Mouse (Mus musculus): ENCODE measurements around the gene Oit1.

DNA sequence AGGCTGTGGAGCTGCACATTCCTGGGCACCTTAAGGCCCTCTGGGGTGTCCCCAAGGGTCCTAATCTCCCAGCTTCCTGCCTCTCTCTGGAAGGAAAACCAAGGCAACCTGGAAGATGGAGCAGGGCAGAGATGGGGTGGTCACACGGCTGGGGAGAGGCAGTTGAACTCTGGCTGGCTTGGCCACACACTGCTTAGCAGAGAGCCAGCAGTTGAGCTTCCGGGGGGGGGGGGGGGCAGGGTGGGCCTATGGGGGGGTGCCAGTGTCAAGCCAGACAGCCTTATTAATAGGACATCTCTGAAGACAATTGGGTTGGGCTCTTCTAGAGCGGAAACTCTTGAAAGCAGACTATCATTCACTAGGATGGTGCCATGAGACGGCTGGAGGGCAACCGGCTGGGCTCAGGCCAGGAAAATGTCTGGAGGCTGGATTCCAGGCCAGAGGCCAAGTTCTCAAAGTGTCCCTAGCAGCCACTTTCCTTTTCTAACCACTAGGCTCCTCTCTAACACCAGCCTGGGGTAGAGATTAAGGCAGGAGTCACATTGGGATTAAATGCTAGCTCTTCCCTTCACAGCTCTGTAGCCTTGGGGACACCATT, 35.9 kb downstream of the Oit1 start:
- TF ChIP-seq HCFC1 (IDR thresholded peaks at IDR 0.05; ENCODE audit: borderline replicate concordance, insufficient read depth, low read length): no peak
- no peak for TF ChIP-seq ZC3H11A (IDR thresholded peaks at IDR 0.05; ENCODE audit: borderline replicate concordance, low read depth, low read length)
- TF ChIP-seq MAFK (IDR thresholded peaks at IDR 0.05; ENCODE audit: insufficient read depth, low read depth, low read length): no peak
